Mouse (Mus musculus): ENCODE data around the gene Styxl1. TPM values are rescaled to one million over a fixed set of nuclear protein-coding genes. Genes with fewer than 3 reads are reported as not detected.

The Styxl1 gene
- total RNA-seq, 2 experiments from 2014 or later: not detected

GRCm38 (mm10) chr5:135727871-135728270, 50.3 kb downstream of the Styxl1 start:
- DNase-seq: no peak
- intact Hi-C loops (cut with DNase I): no loop called here

GRCm38 (mm10) chr5:135726641-135727346, 51.4 kb downstream of the Styxl1 start:
- intact Hi-C loops (cut with DNase I): no loop called here
- DNase-seq: no peak

GRCm38 (mm10) chr5:135725991-135726390, 52.2 kb downstream of the Styxl1 start:
- intact Hi-C loops (cut with DNase I): no loop called here

GRCm38 (mm10) chr5:135725391-135725841, 52.8 kb downstream of the Styxl1 start:
- intact Hi-C loops (cut with DNase I): no loop called here
- DNase-seq: no peak

More at GRCm38 (mm10) chr5:135725991-135726390, 52.2 kb downstream of the Styxl1 start:
- no peak for DNase-seq

- peak; percentile 58 for DNase-seq
- intact Hi-C loops (cut with DNase I): no loop called here
These were observed 53.5 kb downstream of the Styxl1 start for GRCm38 (mm10) chr5:135724536-135725322.

GRCm38 (mm10) chr5:135723165-135723751, 54.9 kb downstream of the Styxl1 start:
- DNase-seq: no peak
- intact Hi-C loops (cut with DNase I): no loop called here

- peak; percentile 74 for DNase-seq
- intact Hi-C loops (cut with DNase I): no loop called here
These were observed 56.1 kb downstream of the Styxl1 start for GRCm38 (mm10) chr5:135722121-135722520.

- no peak for DNase-seq
- intact Hi-C loops (cut with DNase I): no loop called here
These were observed 57.1 kb downstream of the Styxl1 start for GRCm38 (mm10) chr5:135721076-135721475.

GRCm38 (mm10) chr5:135720121-135720520, 58.1 kb downstream of the Styxl1 start:
- intact Hi-C loops (cut with DNase I): no loop called here
- DNase-seq: no peak

- no peak for DNase-seq
- intact Hi-C loops (cut with DNase I): no loop called here
These were observed 58.5 kb downstream of the Styxl1 start for GRCm38 (mm10) chr5:135719586-135720120.

GRCm38 (mm10) chr5:135715624-135716023, 62.6 kb downstream of the Styxl1 start:
- DNase-seq: no peak
- intact Hi-C loops (cut with DNase I): no loop called here

GRCm38 (mm10) chr5:135713441-135714218, 64.6 kb downstream of the Styxl1 start:
- intact Hi-C loops (cut with DNase I): no loop called here
- DNase-seq: peak; percentile 60

GRCm38 (mm10) chr5:135712803-135713202, 65.4 kb downstream of the Styxl1 start:
- intact Hi-C loops (cut with DNase I): no loop called here
- no peak for DNase-seq

- intact Hi-C loops (cut with DNase I): no loop called here
These were observed 66.4 kb downstream of the Styxl1 start for GRCm38 (mm10) chr5:135711582-135712355.

GRCm38 (mm10) chr5:135710599-135711214, 67.5 kb downstream of the Styxl1 start:
- intact Hi-C loops (cut with DNase I): no loop called here
- DNase-seq: no peak

More at GRCm38 (mm10) chr5:135711582-135712355, 66.4 kb downstream of the Styxl1 start:
- DNase-seq: no peak

GRCm38 (mm10) chr5:135709716-135710115, 68.5 kb downstream of the Styxl1 start:
- intact Hi-C loops (cut with DNase I): no loop called here
- DNase-seq: no peak

GRCm38 (mm10) chr5:135707855-135708254, 70.3 kb downstream of the Styxl1 start:
- DNase-seq: no peak
- intact Hi-C loops (cut with DNase I): no loop called here

- no peak for DNase-seq
- intact Hi-C loops (cut with DNase I): no loop called here
These were observed 71.1 kb downstream of the Styxl1 start for GRCm38 (mm10) chr5:135707039-135707438.

- DNase-seq: no peak
- intact Hi-C loops (cut with DNase I): no loop called here
These were observed 72.8 kb downstream of the Styxl1 start for GRCm38 (mm10) chr5:135705383-135705782.
